8 mouse cellular contexts compared by ENCODE assay signal in the genomic region with DNA sequence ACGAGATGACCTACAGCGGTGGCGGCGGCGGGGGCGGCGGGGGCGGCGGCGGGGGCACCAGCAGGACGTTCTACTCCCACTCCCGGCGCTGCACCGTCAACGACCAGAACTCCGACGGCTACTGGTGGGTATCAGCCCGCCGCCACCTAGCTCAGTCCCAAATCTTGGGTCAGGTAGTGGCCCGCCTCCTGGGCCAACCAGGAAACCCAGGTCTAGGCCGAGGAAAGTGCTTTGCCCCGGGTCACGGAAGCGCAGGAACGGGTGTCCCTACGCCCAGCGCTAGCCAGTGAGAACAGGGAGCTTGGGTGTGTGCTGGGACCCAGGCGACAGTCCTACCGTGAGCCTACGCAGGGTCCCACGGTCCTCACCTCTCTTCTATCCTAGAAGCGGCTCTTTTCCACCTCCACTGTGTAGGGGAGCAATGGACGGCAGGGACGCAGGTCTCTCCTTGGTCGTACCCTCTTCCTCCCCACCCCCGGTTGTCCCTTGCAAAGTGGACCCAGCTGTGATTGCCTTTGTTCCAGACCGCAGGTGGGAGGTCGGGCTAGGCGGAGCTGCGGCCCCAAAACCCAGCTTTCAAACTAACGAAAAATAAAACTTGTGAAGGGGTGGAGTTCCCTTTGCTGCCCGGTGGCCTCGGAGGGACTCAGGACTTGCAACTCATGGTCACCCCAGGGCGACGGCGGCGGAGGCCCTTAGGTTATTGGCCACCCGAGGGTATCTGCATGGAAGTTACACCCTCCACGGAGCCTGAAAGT. TPM values are rescaled to one million over a fixed set of nuclear protein-coding genes. Genes with fewer than 3 reads are reported as not detected.
DNase-seq lines count a peak whose midpoint lies in the region; ATAC-seq and TF ChIP-seq lines count a peak whose summit lies in the region.

No protein-coding gene starts in this region.

- no peak overlapping the region for H3K27ac ChIP-seq in gastrocnemius, adult 2 months
- peak overlapping the region; percentile 86 for H3K27ac ChIP-seq in stomach, embryonic 14.5 days (ENCODE audit: low read length)

- TF ChIP-seq CTCF in gastrocnemius, adult 2 months (IDR thresholded peaks at IDR 0.05) = no peak

- peak; percentile 15; the same call in 1 of the 2 replicates for ATAC-seq in granulocyte monocyte progenitor cell, adult 5-6 weeks (replicated peaks; ENCODE audit: poor library complexity, severe bottlenecking)
- ATAC-seq in stomach, embryonic 14.5 days (ENCODE audit: insufficient number of reproducible peaks, insufficient read depth, low FRiP score, low read depth) = peak; percentile 33; the same call in 1 of the 2 replicates
- ATAC-seq in activated CD4-positive, CD25-positive, alpha-beta regulatory T cell, adult 4 months = no peak

- peak overlapping the region; percentile 74 for H3K4me2 ChIP-seq in stomach, embryonic 14.5 days (replicated peaks; ENCODE audit: low read depth, low read length)

- peaks cover 13% of the 10 kb centered on the region for H3K4me1 ChIP-seq in stomach, embryonic 14.5 days (ENCODE audit: control insufficient read depth, insufficient read depth, low read length)

- 0 out of 2 replicates have a peak, but pooled peaks cover 4% of the 10 kb centered on the region for H3K27me3 ChIP-seq in stomach, embryonic 14.5 days (ENCODE audit: control insufficient read depth, insufficient read depth, low read length)

- intact Hi-C loops in gastrocnemius, adult 2 months (cut with DNase I) = no loop called here

- peak overlapping the region; percentile 71 for H3K4me3 ChIP-seq in gastrocnemius, adult 2 months
- H3K4me3 ChIP-seq in stomach, embryonic 14.5 days (ENCODE audit: low read depth, low read length) = peak overlapping the region; percentile 51

- H3K9ac ChIP-seq in stomach, embryonic 14.5 days (replicated peaks; ENCODE audit: low read depth, low read length) = peak overlapping the region; percentile 50

- 1% methylated on average over 49 of the region's 49 CpGs for WGBS in stomach, embryonic 14.5 days

- H3K36me3 ChIP-seq in stomach, embryonic 14.5 days (ENCODE audit: control insufficient read depth, insufficient read depth, low read length) = no peaks in the 10 kb centered on the region

- DNase-seq in gastrocnemius, adult 2 months = no peak
- DNase-seq in gastrocnemius, adult 8-10 months (ENCODE audit: low spot score in 2 of 2) = no peak
- DNase-seq in adrenal gland, postnatal 25 days = peak; percentile 14
- peak; percentile 40 for DNase-seq in kidney, postnatal 10 days
- DNase-seq in lung, postnatal 36 days = peak; percentile 26

- H3K9me3 ChIP-seq in stomach, embryonic 14.5 days (ENCODE audit: control insufficient read depth, low read depth, low read length) = no peaks in the 10 kb centered on the region

RNA-seq across cellular contexts. Expression of a gene that starts 0.8 kb away (rescaled TPM):
- total RNA-seq in gastrocnemius, adult 2 months (2021) = under 1 TPM in 1 of 2 experiments, not detected in 1; 0.03 TPM
- under 1 TPM; 0.15 to 0.40 (median 0.20) TPM for total RNA-seq in gastrocnemius, adult 8-10 months (2022)
- 1.3 and 1.6 TPM in 2 replicates for total RNA-seq in adrenal gland, postnatal 25 days (2021)
- total RNA-seq in granulocyte monocyte progenitor cell, adult 5-6 weeks (2014; fragmentation: Nextera tagmentation) = 0.95 and 3.2 TPM in 2 replicates
- 0.57 and 0.95 TPM in 2 replicates for total RNA-seq in granulocyte monocyte progenitor cell, adult 5-6 weeks (2017)
- 31.0 and 32.7 TPM in 2 replicates for polyA plus RNA-seq in stomach, embryonic 14.5 days (2014; fragmentation: Nextera tagmentation; extraction: Ambion mirVana)
- under 1 TPM; 0.15 to 0.28 TPM for polyA plus RNA-seq in activated CD4-positive, CD25-positive, alpha-beta regulatory T cell, adult 4 months (2017; shearing (Covaris generic))

RNA-seq across cellular contexts. Expression of a gene that starts 52.9 kb away (rescaled TPM):
- total RNA-seq in gastrocnemius, adult 2 months (2021) = 10 to 100 TPM in 1 of 2 experiments, 1 to 10 TPM in 1; 9.9 to 10.3 TPM
- 10 to 100 TPM in 1 of 4 experiments, 1 to 10 TPM in 3; 5.3 to 11.3 (median 8.0) TPM for total RNA-seq in gastrocnemius, adult 8-10 months (2022)
- 22.7 and 27.7 TPM in 2 replicates for total RNA-seq in adrenal gland, postnatal 25 days (2021)
- total RNA-seq in granulocyte monocyte progenitor cell, adult 5-6 weeks (2014; fragmentation: Nextera tagmentation) = 49.3 and 63.7 TPM in 2 replicates
- 94.5 and 134 TPM in 2 replicates for total RNA-seq in granulocyte monocyte progenitor cell, adult 5-6 weeks (2017)
- 47.9 and 51.0 TPM in 2 replicates for polyA plus RNA-seq in stomach, embryonic 14.5 days (2014; fragmentation: Nextera tagmentation; extraction: Ambion mirVana)
- 10 to 100 TPM; 45.9 to 58.9 TPM for polyA plus RNA-seq in activated CD4-positive, CD25-positive, alpha-beta regulatory T cell, adult 4 months (2017; shearing (Covaris generic))

Comparison
In these comparisons a context has a peak if more than half of its experiments do, and no peak if none do; other contexts are left out.
1. DNase-seq: peak in adrenal gland, postnatal 25 days (single experiment), kidney, postnatal 10 days (single experiment) and lung, postnatal 36 days (single experiment); none in gastrocnemius, adult 2 months (single experiment) and gastrocnemius, adult 8-10 months (0 of 2).